ENCODE assay signal across 13 mouse cellular contexts in the genomic region with DNA sequence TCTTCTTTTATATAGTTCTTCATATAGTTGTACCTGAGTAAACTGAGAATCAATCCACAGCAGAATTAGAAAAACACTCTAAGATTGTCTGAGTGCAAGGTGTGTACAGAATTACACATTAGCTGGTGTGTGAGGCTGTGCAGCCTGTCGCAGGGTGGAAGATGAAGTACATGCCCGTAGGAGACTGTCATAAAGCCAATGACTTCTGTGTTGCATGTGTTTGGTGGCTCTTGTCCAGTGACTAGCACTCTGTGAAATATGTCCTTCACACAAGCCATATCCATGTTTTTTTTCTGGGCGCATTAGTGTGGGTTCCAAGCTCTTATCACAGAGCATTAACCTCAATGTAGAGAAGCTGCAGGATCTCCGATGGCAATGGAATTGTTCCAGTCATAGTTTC. TPM values are rescaled to one million over a fixed set of nuclear protein-coding genes. Genes with fewer than 3 reads are reported as not detected.
"Had no signal": no experiment of that assay in that cellular context is flagged by ENCODE, and none has a peak within 500 bp of the region (broad histone marks: within the 10 kb centered on the region; RNA-seq: fewer than 3 reads in every experiment).

No protein-coding gene starts in this region.

- DNase-seq: retina, postnatal 1 day; right cerebral cortex, adult 18-20 months; right cerebral cortex, postnatal 14 days; right cerebral cortex, postnatal 25 days; right cerebral cortex, postnatal 4 days; spleen, adult 18-20 months; thymus, adult 18-20 months; thymus, adult 2 months; thymus, postnatal 14 days; thymus, postnatal 25 days; thymus, postnatal 36 days; thymus, postnatal 4 days had no signal

RNA-seq across cellular contexts. Expression of a gene that starts 6.7 kb away (rescaled TPM):
- total RNA-seq: neutrophil, adult 5-6 weeks had no signal
